Mouse (Mus musculus) neural tube, embryonic 12.5 days (tissue): ENCODE results near the gene Phgr1. TPM values are rescaled to one million over a fixed set of nuclear protein-coding genes. Genes with fewer than 3 reads are reported as not detected.
A peak's percentile ranks its signal among the peaks of the same experiment; 100 is the strongest.

ENCODE experiments used
- ATAC-seq: fragments of 200-750 bp; cut with Nextera tagmentation; 2 replicates; pipeline ENCODE4 v1.8.0; 2017; ENCODE audit warnings: low read depth, mild to moderate bottlenecking, moderate TSS enrichment, moderate library complexity; ENCODE audit not compliant: low FRiP score
- H3K27ac ChIP-seq: fragments of 300-500 bp; sonication (generic); 2 replicates; pipeline ENCODE4 v1.5.1; 2016
- H3K27me3 ChIP-seq: fragments of 300-500 bp; sonication (generic); replicated peaks from 2 replicates; pipeline ENCODE4 v1.6.1; 2016; ENCODE audit warnings: mild to moderate bottlenecking
- H3K36me3 ChIP-seq: fragments of 300-500 bp; sonication (generic); 2 replicates; pipeline ENCODE4 v1.6.1; 2016; ENCODE audit warnings: mild to moderate bottlenecking
- H3K4me1 ChIP-seq: fragments of 300-500 bp; sonication (generic); 2 replicates; pipeline ENCODE4 v1.6.1; 2016
- H3K4me2 ChIP-seq: fragments of 300-500 bp; sonication (generic); replicated peaks from 2 replicates; pipeline ENCODE4 v1.6.1; 2016; ENCODE audit warnings: mild to moderate bottlenecking
- H3K4me3 ChIP-seq: fragments of 300-500 bp; sonication (generic); 2 replicates; pipeline ENCODE4 v1.5.1; 2016
- H3K9ac ChIP-seq: fragments of 300-500 bp; sonication (generic); 2 replicates; pipeline ENCODE4 v1.6.1; 2016; ENCODE audit warnings: mild to moderate bottlenecking
- H3K9me3 ChIP-seq: fragments of 300-500 bp; sonication (generic); 2 replicates; pipeline ENCODE4 v1.6.1; 2016; ENCODE audit warnings: mild to moderate bottlenecking
- WGBS: fragments of 180-500 bp; shearing (Covaris S2); methylation state at CpG from one replicate; pipeline ENCODE4 v1.1.7; 2016; 5-methylcytosine and 5-hydroxymethylcytosine counted together
- polyA plus RNA-seq: library from polyadenylated mRNA; unstranded; fragments of >200 nt; fragmentation: Nextera tagmentation; extraction: Ambion mirVana; gene quantifications from 2 replicates; pipeline ENCODE4 v1.2.1, GENCODE M21; 2016

The Phgr1 gene
- polyA plus RNA-seq, 1 experiment from 2014 or later: not detected

DNA sequence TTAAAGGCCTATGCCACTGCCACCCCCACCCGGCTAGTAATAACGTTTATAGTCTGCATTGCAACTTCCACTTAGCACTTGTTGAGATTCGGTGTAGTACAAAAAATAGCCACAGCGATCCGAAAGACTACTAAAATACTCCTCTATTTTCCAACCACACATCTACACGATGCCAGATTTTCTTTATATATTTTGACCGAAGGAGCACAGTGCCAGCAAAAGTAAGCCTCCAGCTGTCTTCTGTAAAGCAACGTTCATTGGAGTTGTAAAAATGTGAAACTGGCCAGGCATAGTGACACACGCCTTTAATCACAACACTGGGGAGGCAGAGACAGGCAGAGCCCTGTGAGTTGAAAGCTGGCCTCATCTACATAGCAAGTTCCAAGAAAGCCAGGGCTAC, 31.4 kb upstream of the Phgr1 start:
- Histone ChIP-seq H3K9ac (no peak overlapping the region), H3K9me3 (no peaks in the 10 kb centered on the region), H3K4me3 (no peak overlapping the region), H3K27me3 (peaks cover 22% of the 10 kb centered on the region), H3K36me3 (no peaks in the 10 kb centered on the region), H3K4me1 (peaks cover 8% of the 10 kb centered on the region; the same call in 1 of the 2 replicates), H3K4me2 (no peak overlapping the region), H3K27ac (no peak overlapping the region)
- ATAC-seq: no peak
- WGBS: 76% methylated on average over 9 of the region's 9 CpGs

DNA sequence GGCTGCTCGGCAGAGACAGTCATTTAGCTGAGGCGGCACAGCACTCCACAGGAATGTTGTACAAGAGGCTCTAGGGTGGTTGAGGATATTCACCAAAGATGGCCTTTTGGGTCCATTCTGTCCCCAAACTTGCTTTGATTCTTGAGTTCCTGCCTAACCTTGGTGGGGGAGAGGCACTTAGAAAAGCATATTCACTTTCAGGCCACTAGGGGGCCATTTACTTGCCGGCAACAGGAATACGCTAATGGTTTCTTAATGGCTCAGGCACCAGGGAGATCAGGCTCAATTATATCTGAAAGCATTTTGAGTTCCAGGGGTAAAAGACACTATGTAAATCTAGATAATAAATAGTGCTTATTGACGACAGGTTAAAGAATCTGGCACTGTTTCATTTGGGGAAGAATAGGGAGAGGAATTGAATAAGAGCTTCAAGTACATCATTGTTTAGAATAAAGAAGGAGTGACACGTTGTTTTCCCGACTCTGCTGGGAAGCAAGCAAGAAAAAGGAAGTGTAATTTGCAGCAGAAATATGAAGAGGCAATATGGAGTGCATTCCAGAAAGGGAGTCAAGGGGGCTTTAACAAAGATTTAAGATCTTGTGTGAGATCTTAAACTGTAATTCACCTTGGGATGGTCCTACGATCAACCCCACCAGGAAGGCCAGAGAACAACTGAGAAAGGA, 29.2 kb upstream of the Phgr1 start:
- Histone ChIP-seq H3K27ac (no peak overlapping the region), H3K27me3 (peaks cover 24% of the 10 kb centered on the region), H3K4me3 (no peak overlapping the region), H3K4me1 (peaks cover 30% of the 10 kb centered on the region), H3K9me3 (no peaks in the 10 kb centered on the region), H3K9ac (no peak overlapping the region), H3K36me3 (no peaks in the 10 kb centered on the region), H3K4me2 (no peak overlapping the region)
- no peak for ATAC-seq
- WGBS: 24% methylated on average over 8 of the region's 8 CpGs

DNA sequence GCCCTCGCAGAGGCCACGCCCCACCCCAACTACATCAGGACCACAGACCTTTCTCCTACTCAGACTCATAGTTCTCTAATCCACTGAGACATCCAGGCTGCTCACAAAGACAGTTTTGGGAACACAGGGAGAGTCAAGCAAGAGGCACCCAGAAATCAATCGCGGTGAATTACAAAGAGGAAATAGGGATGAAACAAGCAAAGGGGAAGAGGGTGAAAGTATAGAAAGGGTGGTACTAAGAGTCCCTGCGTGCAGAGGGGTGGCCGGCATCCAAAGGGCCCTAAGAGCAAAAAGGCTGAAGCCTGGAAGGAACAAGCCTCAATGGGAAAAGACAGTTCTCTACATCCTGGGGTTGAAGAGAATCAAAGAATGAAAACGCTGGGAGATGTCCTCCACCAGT, 27.9 kb upstream of the Phgr1 start:
- no peak for ATAC-seq

DNA sequence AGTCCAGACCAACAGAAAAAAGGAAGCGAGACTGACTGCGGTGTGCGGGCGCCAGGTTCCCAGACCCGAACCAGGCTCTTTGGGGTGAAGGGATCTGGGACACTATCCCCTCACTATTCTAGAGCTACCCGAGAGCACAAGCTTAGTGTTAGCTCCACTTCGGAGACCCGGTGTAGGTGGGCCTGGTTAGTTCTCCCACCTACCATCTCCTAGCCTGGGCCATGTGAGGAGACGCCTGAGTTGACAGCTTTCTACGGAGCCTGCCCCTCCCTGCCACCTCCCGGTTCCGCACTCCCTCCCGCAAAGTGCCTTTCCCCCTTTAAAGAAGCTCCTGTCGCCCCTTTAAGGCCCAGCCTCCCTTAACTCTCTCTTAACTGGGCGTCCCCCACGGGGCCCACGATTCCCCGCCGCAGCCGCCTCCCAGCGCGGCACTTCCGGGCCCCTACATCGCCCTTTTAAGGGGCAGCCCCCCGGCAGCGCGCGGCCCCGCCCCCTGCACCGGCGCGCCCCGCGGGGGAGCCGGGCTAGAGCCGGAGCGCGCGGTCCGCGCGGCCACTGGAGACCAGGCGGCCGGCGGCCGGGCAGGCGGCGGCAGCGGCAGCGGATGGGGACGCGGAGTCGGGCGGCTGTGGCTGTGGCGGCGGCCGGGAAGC, 27.2 kb upstream of the Phgr1 start, which contains the start of gene Inafm2:
Gene Inafm2 (plus strand): TSS at position 527 of the 653 bp plus-strand sequence.
- H3K4me1 ChIP-seq: peaks cover 47% of the 10 kb centered on the region
- under 1% methylated on average over 46 of the region's 57 CpGs for WGBS

More for the DNA sequence above, 27.9 kb upstream of the Phgr1 start:
- no peak overlapping the region for H3K4me3 ChIP-seq
- no peak overlapping the region for H3K9ac ChIP-seq
- H3K9me3 ChIP-seq: no peaks in the 10 kb centered on the region
- H3K27me3 ChIP-seq: peaks cover 24% of the 10 kb centered on the region
- WGBS: 4% methylated on average over 7 of the region's 7 CpGs
- no peak overlapping the region for H3K27ac ChIP-seq
- peak overlapping the region; percentile 99; the same call in 1 of the 2 replicates for H3K4me2 ChIP-seq
- H3K4me1 ChIP-seq: peaks cover 40% of the 10 kb centered on the region
- H3K36me3 ChIP-seq: no peaks in the 10 kb centered on the region

DNA sequence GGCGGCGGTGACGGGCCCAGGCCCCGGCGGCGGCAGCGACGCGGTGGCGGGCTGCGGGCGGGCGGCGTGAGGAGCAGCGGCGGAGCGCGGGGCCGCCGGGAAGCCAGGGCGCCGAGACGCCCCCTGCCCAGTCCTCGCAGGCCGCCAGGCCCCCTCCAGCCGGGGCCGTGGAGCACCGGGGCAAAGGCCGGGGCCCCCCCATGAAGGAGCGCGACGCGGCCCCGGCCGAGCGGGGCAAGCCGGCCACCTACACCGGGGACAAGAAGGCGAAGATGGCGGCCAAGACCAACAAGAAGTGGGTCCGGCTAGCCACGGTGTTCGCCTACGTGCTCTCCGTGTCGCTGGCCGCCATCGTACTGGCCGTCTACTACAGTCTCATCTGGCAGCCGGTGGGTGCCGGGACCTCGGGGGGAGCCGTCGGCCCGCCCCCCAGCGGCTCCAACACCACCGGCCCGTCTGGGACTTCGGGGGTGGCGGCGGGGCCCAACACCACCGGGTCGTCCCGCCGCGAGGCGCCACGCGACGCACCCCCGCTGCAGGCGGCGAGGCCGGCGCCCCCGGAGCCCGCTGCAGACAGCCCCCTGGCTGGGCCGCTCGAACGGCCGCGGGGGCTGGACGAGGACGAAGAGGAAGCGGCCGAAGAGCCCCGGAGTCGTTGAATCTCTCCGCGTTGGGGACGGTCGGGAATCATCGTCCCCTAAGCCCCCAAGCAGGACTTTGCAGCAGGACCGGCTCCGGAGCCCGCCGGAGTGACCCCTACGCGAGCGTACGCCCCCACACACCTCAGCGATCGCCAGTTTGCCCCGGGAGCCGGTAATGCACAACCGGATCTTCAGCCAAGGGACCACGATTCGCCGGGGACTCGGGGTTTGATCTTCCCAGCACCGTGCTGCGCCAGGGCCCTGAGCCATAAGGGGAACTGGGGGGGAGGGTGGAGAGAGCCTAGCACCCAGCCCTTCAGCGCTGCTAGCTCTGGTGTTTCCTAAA, 26.4 kb upstream of the Phgr1 start:
- peak overlapping the region; percentile 93 for H3K9ac ChIP-seq
- H3K4me2 ChIP-seq: peak overlapping the region; percentile 99
- H3K9me3 ChIP-seq: no peaks in the 10 kb centered on the region
- peak; percentile 63 for ATAC-seq
- no peaks in the 10 kb centered on the region for H3K36me3 ChIP-seq
- peaks cover 24% of the 10 kb centered on the region for H3K27me3 ChIP-seq
- H3K4me3 ChIP-seq: peak overlapping the region; percentile 96
- H3K27ac ChIP-seq: 0 out of 2 replicates have a peak overlapping the region, but pooled peaks have one; percentile 59
- WGBS: under 1% methylated on average over 112 of the region's 113 CpGs
- H3K4me1 ChIP-seq: peaks cover 49% of the 10 kb centered on the region

More for the DNA sequence above, 27.2 kb upstream of the Phgr1 start, which contains the start of gene Inafm2:
- Histone ChIP-seq H3K4me2 (peak within 1 kb of the TSS; percentile 99), H3K36me3 (no peaks in the 10 kb centered on the region), H3K27ac (0 out of 2 replicates have a peak within 1 kb of the TSS, but pooled peaks have one; percentile 59), H3K27me3 (peaks cover 24% of the 10 kb centered on the region), H3K9ac (peak within 1 kb of the TSS; percentile 93), H3K4me3 (peak within 1 kb of the TSS; percentile 96), H3K9me3 (no peaks in the 10 kb centered on the region)
- peak; percentile 86 for ATAC-seq

DNA sequence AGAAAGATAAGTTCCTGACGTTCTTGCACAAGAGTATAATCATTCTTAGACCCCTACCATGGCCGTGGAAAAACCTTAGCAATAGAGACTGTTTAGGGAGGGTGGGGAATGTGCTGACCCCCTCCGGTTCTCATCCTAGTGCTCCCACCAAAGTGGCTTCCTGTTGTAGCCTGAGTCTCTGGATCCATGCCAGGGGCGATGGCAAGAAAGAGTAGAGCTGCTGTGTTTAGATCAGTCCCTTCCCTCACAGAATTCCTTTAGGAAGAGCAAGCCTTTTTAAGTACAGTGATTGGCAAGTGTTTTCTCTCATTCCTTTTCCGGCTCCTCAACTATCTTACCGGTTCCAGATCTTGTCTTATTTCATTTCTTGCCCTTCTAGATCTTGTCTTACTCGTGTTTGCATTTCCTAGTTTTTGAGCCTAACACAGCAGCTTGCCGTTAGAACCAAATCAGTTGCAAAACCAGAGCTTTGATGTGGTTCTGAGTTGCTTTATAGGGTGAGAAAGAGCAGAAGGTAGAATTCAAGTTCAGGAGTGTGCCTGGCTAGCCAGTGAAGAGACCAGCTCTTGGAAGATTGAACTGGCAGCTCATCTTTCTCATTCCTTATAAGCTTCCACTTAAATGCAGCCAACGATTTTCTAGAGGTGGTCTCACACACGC, 25.1 kb upstream of the Phgr1 start:
- Histone ChIP-seq H3K4me1 (peaks cover 49% of the 10 kb centered on the region), H3K9ac (0 out of 2 replicates have a peak overlapping the region, but pooled peaks have one; percentile 9), H3K27ac (no peak overlapping the region)

DNA sequence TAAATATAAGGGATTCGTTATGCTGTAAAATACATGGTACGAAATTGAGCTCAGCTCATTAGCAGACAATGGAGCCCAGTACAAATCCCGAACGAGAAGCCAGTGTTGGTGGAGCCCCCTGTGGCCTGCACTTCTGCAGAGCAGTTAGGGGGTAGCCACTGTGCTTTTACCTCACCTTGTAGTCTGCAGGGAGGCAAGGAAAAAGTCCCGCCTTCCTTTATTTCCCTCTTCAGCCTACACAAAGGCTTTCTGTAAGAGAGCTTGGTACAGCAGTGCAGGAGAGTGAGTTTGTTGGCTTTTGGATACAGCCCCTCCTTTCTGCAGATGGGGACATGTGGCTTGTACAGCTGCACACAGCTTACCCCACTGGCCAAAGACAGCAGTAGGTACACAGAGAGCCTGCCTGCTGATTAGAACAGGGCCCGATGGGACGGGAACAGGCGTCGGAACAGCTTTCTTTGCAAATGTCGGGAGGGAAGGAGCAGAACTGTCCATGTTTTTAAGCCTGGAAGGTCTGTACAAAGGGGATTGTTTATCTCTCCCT, 23.2 kb upstream of the Phgr1 start:
- no peaks in the 10 kb centered on the region for H3K9me3 ChIP-seq
- no peak overlapping the region for H3K27ac ChIP-seq
- peak overlapping the region; percentile 29 for H3K4me2 ChIP-seq
- peaks cover 49% of the 10 kb centered on the region for H3K4me1 ChIP-seq
- no peak for ATAC-seq
- 0 out of 2 replicates have a peak overlapping the region, but pooled peaks have one; percentile 9 for H3K9ac ChIP-seq
- 20% methylated on average over 10 of the region's 10 CpGs for WGBS
- H3K36me3 ChIP-seq: no peaks in the 10 kb centered on the region
- no peak overlapping the region for H3K4me3 ChIP-seq
- H3K27me3 ChIP-seq: peaks cover 7% of the 10 kb centered on the region

More for the DNA sequence above, 25.1 kb upstream of the Phgr1 start:
- no peak for ATAC-seq
- Histone ChIP-seq H3K9me3 (no peaks in the 10 kb centered on the region), H3K36me3 (no peaks in the 10 kb centered on the region), H3K4me3 (peak overlapping the region; percentile 96), H3K27me3 (peaks cover 18% of the 10 kb centered on the region), H3K4me2 (peak overlapping the region; percentile 99)
- 41% methylated on average over 10 of the region's 10 CpGs for WGBS

DNA sequence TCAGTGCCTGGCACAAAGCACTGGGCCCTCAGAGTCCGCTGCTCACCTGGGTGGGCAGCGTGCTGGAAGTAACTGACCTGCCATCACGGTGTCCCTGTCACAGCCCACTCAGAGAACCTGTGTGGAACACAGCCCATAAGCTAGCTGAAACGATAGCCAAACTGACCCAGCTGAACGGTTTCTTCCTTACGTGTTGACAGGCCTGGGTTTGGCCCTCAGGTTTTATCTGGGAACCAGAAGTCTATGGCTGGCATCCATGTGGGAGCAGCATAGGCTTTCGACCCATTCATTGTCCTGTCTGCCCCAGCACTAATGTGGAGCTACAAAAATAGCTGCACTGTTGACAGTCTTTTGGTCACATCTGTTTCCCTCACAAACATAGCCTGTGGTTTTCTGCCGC, 22.1 kb upstream of the Phgr1 start:
- Histone ChIP-seq H3K9ac (no peak overlapping the region), H3K36me3 (no peaks in the 10 kb centered on the region), H3K4me3 (no peak overlapping the region), H3K27ac (no peak overlapping the region), H3K4me1 (peaks cover 42% of the 10 kb centered on the region), H3K9me3 (no peaks in the 10 kb centered on the region), H3K4me2 (peak overlapping the region; percentile 29; the same call in 1 of the 2 replicates), H3K27me3 (0 out of 2 replicates have a peak, but pooled peaks cover 3% of the 10 kb centered on the region)
- ATAC-seq: no peak
- WGBS: 75% methylated on average over 8 of the region's 8 CpGs

DNA sequence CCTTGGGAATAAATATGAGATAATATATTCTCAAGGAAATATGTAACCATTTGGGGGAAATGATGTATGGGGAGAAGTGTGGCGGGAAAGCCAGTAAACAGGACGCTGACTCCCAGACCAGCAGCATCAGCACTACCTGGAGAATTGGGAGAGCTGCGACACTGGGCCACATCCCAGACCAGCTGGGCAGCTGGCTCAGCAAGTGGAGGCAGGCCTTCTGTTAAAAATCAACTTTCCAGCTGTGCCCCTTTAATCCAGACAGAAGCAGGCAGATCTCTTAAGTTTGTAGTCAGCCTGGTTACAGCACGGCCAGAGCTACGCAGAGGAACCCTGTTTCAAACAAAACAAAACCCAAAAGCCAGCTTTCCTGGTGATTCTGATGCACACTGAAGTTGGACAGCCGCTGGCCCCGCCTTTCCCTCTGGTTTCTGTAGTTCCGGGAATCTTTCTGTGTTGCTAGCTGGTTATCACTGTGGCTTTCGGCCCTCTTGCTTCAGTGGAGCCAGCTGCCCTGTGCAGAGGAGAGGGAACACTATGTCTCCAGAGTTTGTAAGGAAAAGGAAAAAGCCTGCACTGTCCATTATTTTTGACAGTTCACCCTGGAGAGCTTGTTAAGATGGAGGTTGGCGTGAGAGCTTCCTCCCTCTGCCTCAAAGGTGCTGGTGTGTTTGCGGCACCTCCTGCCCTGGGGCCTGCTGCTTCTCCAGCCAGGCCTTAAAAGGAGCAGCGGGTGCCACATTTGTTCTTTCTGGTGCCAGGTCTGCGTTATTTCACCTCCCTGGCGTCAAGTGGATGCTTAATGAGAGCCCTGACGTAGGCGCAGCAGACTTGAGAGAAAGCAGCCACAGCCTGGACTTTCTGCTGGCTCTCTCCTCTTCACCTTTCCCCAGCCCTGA, 20.4 kb upstream of the Phgr1 start:
- no peak overlapping the region for H3K4me2 ChIP-seq
- H3K36me3 ChIP-seq: no peaks in the 10 kb centered on the region
- peaks cover 32% of the 10 kb centered on the region for H3K4me1 ChIP-seq
- no peak overlapping the region for H3K4me3 ChIP-seq
- 0 out of 2 replicates have a peak, but pooled peaks cover 3% of the 10 kb centered on the region for H3K27me3 ChIP-seq
- ATAC-seq: no peak
- H3K9ac ChIP-seq: no peak overlapping the region
- WGBS: 73% methylated on average over 16 of the region's 16 CpGs
- H3K9me3 ChIP-seq: no peaks in the 10 kb centered on the region
- no peak overlapping the region for H3K27ac ChIP-seq

DNA sequence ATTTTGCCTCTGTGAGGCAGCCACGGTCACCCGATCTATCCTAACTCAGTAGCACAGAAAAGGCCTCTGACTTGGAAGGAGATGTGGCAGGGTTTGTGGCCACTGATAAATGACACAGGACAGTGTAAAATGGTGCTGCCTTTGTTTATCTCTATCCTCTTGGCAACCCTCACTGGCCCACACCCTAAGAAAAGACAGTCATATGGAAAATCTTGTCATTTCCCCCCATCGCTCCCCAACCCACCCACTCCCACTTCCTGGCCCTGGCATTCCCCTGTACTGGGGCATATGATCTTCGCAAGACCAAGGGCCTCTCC, 19.8 kb upstream of the Phgr1 start:
- Histone ChIP-seq H3K36me3 (no peaks in the 10 kb centered on the region), H3K4me2 (no peak overlapping the region), H3K4me1 (peaks cover 26% of the 10 kb centered on the region), H3K27ac (no peak overlapping the region), H3K9ac (no peak overlapping the region), H3K4me3 (no peak overlapping the region), H3K9me3 (no peaks in the 10 kb centered on the region), H3K27me3 (0 out of 2 replicates have a peak, but pooled peaks cover 3% of the 10 kb centered on the region)
- WGBS: 78% methylated on average over 4 of the region's 4 CpGs
- ATAC-seq: no peak
